Mouse (Mus musculus) thymus, adult 2 months (tissue): ENCODE measurements around the gene Ube2e1.

Source experiments
- CTCF ChIP-seq: fragments of 200-500 bp; IDR thresholded peaks from 2 replicates; pipeline ENCODE4 v1.5.1; 2012; ENCODE audit warnings: mild to moderate bottlenecking, control low read depth, low read length, moderate library complexity, borderline replicate concordance; ENCODE audit not compliant: control insufficient read depth, poor library complexity, insufficient read depth; ENCODE audit errors: extremely low read depth
- POLR2A ChIP-seq: fragments of 200-500 bp; IDR thresholded peaks from 2 replicates; pipeline ENCODE4 v1.6.1; 2012; ENCODE audit warnings: mild to moderate bottlenecking, low read length, control low read depth, moderate library complexity; ENCODE audit not compliant: control insufficient read depth, poor library complexity, insufficient read depth; ENCODE audit errors: extremely low read depth

DNA sequence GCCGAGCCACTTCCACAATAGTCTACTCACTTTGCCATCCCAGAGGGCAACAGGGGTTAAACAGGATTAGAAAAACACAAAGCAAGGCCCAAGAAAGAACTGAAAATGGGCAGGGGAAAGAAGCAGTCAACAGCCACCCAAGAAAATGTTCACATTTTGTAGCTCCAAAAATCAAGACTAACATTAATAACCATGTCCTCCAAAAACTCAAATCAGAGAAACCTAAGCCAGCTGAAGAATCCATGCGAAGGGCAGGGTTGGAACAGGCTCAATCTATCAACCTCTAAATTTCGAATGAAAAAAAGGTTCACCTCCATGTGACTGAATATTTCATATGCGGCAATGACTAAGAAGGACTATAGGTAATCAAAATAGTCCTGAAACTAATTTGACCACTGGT is 94.3 kb downstream of the Ube2e1 start:
- TF ChIP-seq CTCF = no peak
- TF ChIP-seq POLR2A = no peak
